ENCODE assay signal across 8 mouse cellular contexts in the genomic region with DNA sequence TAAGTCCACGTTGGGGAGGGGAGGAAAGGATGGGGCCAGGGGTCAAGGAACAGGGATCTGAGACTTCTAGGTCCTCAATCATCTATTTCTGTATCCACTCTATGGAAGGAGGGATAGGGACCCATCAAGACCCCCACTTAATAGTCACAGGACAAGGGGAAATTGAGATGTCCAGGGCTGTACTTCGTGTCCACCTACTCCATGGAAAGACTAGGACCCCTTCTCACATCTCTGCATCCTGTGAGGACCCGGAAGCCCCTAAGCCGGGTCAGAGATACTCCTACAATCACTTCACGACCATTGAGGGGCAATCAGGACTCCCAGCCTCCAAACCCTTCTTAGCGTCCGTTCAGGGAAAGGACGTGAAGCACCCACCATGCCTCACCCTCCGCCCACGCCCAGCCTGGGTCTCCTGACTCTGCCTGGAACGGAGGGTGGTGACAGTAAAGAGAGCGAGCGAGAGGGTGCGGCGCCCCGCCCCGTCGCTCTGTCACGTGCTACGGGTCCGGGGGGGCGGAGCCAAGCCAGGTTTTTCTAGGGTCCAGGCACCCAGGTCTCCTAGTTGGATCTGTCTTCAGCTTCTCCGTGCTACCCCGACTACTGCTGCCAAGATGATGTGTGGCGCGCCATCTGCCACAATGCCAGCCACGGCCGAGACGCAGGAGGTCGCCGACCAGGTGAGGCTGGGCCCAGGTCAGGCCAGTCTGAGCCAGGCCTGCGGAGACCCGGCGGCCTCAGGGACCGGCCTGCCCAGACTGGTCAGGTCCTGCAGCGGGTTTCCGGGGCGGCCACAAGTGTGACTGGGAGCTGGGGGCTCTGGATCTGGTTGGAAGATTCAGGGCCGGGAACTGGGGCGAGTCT. TPM values are rescaled to one million over a fixed set of nuclear protein-coding genes. Genes with fewer than 3 reads are reported as not detected.
DNase-seq lines count a peak whose midpoint lies in the region; ATAC-seq lines count a peak whose summit lies in the region.

Gene Cstb (plus strand): TSS at position 489 of the 861 bp plus-strand sequence.

- DNase-seq in adrenal gland, adult 8-10 months = peak; percentile 78
- DNase-seq in embryo, embryonic 11.5 days (ENCODE audit: low read depth, low spot score) = peak; percentile 66
- peak; percentile 74 for DNase-seq in gastrocnemius, postnatal 36 days
- peak; percentile 84 to 87 for DNase-seq in left cerebral cortex, postnatal 14 days (ENCODE audit: low spot score in 2 of 2)
- DNase-seq in right cerebral cortex, postnatal 14 days = peak; percentile 84
- peak; percentile 83 for DNase-seq in urinary bladder, postnatal 25 days (ENCODE audit: low spot score)

- H3K9ac ChIP-seq in intestine, embryonic 15.5 days = peak within 1 kb of the TSS; percentile 74

- ATAC-seq in intestine, embryonic 15.5 days = peak; percentile 96
- ATAC-seq in megakaryocyte-erythroid progenitor cell, adult 5-6 weeks (replicated peaks; ENCODE audit: low FRiP score, low TSS enrichment, poor library complexity, severe bottlenecking) = peak; percentile 96

- peak within 1 kb of the TSS; percentile 72 for H3K4me2 ChIP-seq in intestine, embryonic 15.5 days (replicated peaks)

- intact Hi-C loops in gastrocnemius, postnatal 36 days (cut with DNase I) = no loop called here
- intact Hi-C loops in left cerebral cortex, postnatal 14 days (cut with DNase I) = no loop called here

- 2% methylated on average over 40 of the region's 40 CpGs for WGBS in intestine, embryonic 15.5 days

- peak within 1 kb of the TSS; percentile 64 for H3K4me3 ChIP-seq in intestine, embryonic 15.5 days (replicated peaks)

- peak within 1 kb of the TSS; percentile 78 for H3K27ac ChIP-seq in intestine, embryonic 15.5 days

- H3K4me1 ChIP-seq in intestine, embryonic 15.5 days (replicated peaks) = peaks cover 9% of the 10 kb centered on the region; the same call in 1 of the 2 replicates

- no peaks in the 10 kb centered on the region for H3K9me3 ChIP-seq in intestine, embryonic 15.5 days

- H3K27me3 ChIP-seq in intestine, embryonic 15.5 days (replicated peaks) = no peaks in the 10 kb centered on the region

- peaks cover 21% of the 10 kb centered on the region for H3K36me3 ChIP-seq in intestine, embryonic 15.5 days

RNA-seq across cellular contexts. Expression of gene Cstb, which starts in this region (rescaled TPM):
- total RNA-seq in adrenal gland, adult 8-10 months (2022) = 100 to 1,000 TPM; 276 to 340 (median 329) TPM
- 10 to 100 TPM; 13.6 to 13.8 TPM for total RNA-seq in gastrocnemius, postnatal 36 days (2021)
- 270 and 290 TPM in 2 replicates for polyA plus RNA-seq in intestine, embryonic 15.5 days (2015; fragmentation: Nextera tagmentation; extraction: Ambion mirVana)
- 10 to 100 TPM; 35.9 to 39.2 TPM for total RNA-seq in left cerebral cortex, postnatal 14 days (2021)
- total RNA-seq in megakaryocyte-erythroid progenitor cell, adult 5-6 weeks (2014; fragmentation: Nextera tagmentation) = 55.3 and 72.9 TPM in 2 replicates
- total RNA-seq in megakaryocyte-erythroid progenitor cell, adult 5-6 weeks (2017) = 28.9 and 35.7 TPM in 2 replicates

Comparison
In these comparisons a context has a peak if more than half of its experiments do, and no peak if none do; other contexts are left out.
1. Peak in every context shown above with its lines: DNase-seq, ATAC-seq, H3K4me3 ChIP-seq and H3K27ac ChIP-seq.